Mouse (Mus musculus) ovary, adult 18-20 months (tissue): ENCODE measurements around the gene Vmn1r143.
"Not testable (repeated sequence)": the region's sequence is repeated elsewhere in the genome, so short reads cannot be mapped to it uniquely, and the experiment has no call there.

ENCODE experiments used
- DNase-seq: peaks from one replicate; pipeline ENCODE4 v3.0.0; 2022; ENCODE audit warnings: low spot score, mixed read lengths

The Vmn1r143 gene

DNA sequence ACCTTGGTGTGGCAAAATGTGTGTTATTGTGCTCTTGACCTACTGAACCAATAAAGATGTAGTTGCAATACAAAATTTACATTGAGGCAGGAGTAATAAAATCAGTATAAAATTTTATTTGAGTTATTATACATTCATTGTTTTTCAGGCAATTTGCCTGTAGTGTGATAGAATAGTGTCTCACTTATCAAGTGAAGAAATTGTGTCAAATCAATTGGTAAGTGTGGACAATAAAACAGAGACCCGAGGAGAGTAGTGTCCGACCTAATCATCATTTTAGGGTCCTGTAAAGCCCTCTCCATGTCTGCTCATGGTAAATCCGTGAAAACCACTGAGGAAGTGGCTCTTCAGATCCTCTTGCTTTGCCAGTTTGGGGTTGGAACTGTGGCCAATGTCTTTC lies at the start of gene Vmn1r143:
TSS of gene Vmn1r143 (plus strand) at position 301 of the 400 bp plus-strand sequence.
- not testable (repeated sequence) for DNase-seq

DNA sequence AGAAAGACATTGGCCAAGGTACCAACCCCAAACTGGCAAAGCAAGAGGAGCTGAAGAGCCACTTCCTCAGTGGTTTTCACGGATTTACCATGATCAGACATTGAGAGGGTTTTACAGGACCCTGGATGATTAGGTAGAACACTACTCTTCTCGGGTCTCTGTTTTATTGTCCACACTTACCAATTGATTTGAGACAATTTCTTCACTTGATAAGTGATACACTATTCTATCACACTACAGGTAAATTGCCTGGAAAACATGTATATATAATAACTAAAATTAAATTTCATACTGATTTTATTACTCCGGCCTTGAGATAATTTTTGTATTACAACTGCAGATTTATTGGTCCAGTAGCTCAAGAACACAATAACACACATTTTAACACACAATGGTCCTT lies 25.2 kb upstream of the Vmn1r143 start, which contains the start of gene Vmn1r142:
TSS of gene Vmn1r142 (minus strand) at position 101 of the 400 bp plus-strand sequence.
- DNase-seq = not testable (repeated sequence)

DNA sequence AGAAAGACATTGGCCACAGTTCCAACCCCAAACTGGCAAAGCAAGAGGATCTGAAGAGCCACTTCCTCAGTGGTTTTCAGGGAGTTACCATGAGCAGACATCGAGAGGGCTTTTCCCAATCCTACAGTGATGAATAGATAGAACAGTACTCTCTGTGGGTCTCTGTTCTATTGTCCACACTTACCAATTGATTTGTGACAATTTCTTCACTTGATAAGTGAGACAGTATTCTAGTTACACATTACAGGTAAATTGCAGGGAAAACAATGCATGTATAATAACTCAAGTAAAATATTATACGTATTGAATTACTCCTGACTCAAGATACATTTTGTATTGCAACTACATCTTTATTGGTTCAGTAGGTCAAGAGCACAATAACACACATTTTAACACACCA lies 12.0 kb downstream of the Vmn1r143 start, which contains the start of gene Gm8653:
TSS of gene Gm8653 (minus strand) at position 101 of the 400 bp plus-strand sequence.
- DNase-seq = not testable (repeated sequence)

DNA sequence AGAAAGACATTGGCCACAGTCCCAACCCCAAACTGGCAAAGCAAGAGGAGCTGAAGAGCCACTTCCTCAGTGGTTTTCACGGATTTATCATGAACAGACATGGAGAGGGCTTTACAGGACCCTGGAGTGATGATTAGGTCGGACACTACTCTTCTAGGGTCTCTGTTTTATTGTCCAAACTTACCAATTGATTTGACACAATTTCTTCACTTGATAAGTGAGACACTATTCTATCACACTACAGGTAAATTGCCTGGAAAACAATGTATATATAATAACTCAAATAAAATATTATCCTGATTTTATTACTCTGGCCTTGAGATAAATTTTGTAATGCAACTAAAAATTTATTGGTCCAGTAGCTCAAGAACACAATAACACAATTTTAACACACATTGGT lies 40.2 kb downstream of the Vmn1r143 start, which contains the start of gene Gm8453:
TSS of gene Gm8453 (minus strand) at position 101 of the 400 bp plus-strand sequence.
- DNase-seq = not testable (repeated sequence)
